ENCODE assay signal across 7 mouse cellular contexts in genomic region chr4:97582796-97583430, GRCm38 (mm10).
DNase-seq lines count a peak whose midpoint lies in the region; ATAC-seq and TF ChIP-seq lines count a peak whose summit lies in the region.

No protein-coding gene starts in this region.

- peak; percentile 64 for DNase-seq in kidney, postnatal 0 days (ENCODE audit: low spot score)
- no peak for DNase-seq in kidney, adult 18-20 months
- DNase-seq in hindbrain, postnatal 0 days (ENCODE audit: low spot score), result peak; percentile 44
- no peak for DNase-seq in thymus, postnatal 4 days
- no peak for DNase-seq in spleen, postnatal 36 days (ENCODE audit: low spot score in 2 of 2)

- H3K27ac ChIP-seq in kidney, postnatal 0 days, result no peak overlapping the region
- peak overlapping the region; percentile 93 for H3K27ac ChIP-seq in forebrain, embryonic 12.5 days
- peak overlapping the region; percentile 85 for H3K27ac ChIP-seq in hindbrain, postnatal 0 days
- H3K27ac ChIP-seq in neural tube, embryonic 13.5 days (replicated peaks), result peak overlapping the region; percentile 84

- ATAC-seq in kidney, postnatal 0 days (replicated peaks; ENCODE audit: low FRiP score, low read depth), result 0 out of 2 replicates have a peak, but pooled peaks have one; percentile 33
- ATAC-seq in forebrain, embryonic 12.5 days (ENCODE audit: low FRiP score), result peak; percentile 59
- ATAC-seq in hindbrain, postnatal 0 days, result peak; percentile 64
- ATAC-seq in neural tube, embryonic 13.5 days (ENCODE audit: low read depth), result no peak

- H3K4me1 ChIP-seq in kidney, postnatal 0 days (replicated peaks; ENCODE audit: insufficient read depth, low read length), result no peaks in the 10 kb centered on the region
- peaks cover 34% of the 10 kb centered on the region for H3K4me1 ChIP-seq in forebrain, embryonic 12.5 days
- H3K4me1 ChIP-seq in hindbrain, postnatal 0 days (ENCODE audit: insufficient read depth, low read length), result peaks cover 11% of the 10 kb centered on the region; the same call in 1 of the 2 replicates
- peaks cover 49% of the 10 kb centered on the region for H3K4me1 ChIP-seq in neural tube, embryonic 13.5 days (replicated peaks)

- H3K27me3 ChIP-seq in kidney, postnatal 0 days (ENCODE audit: insufficient read depth, low read length), result no peaks in the 10 kb centered on the region
- no peaks in the 10 kb centered on the region for H3K27me3 ChIP-seq in forebrain, embryonic 12.5 days
- no peaks in the 10 kb centered on the region for H3K27me3 ChIP-seq in hindbrain, postnatal 0 days (ENCODE audit: insufficient read depth, low read length)
- no peaks in the 10 kb centered on the region for H3K27me3 ChIP-seq in neural tube, embryonic 13.5 days

- WGBS in kidney, postnatal 0 days, result 31% methylated on average over 15 of the region's 15 CpGs
- 14% methylated on average over 15 of the region's 15 CpGs for WGBS in forebrain, embryonic 12.5 days
- 20% methylated on average over 15 of the region's 15 CpGs for WGBS in hindbrain, postnatal 0 days
- WGBS in neural tube, embryonic 13.5 days, result 33% methylated on average over 15 of the region's 15 CpGs

- H3K36me3 ChIP-seq in kidney, postnatal 0 days (ENCODE audit: insufficient read depth, low read length), result no peaks in the 10 kb centered on the region
- H3K36me3 ChIP-seq in forebrain, embryonic 12.5 days (replicated peaks), result no peaks in the 10 kb centered on the region
- no peaks in the 10 kb centered on the region for H3K36me3 ChIP-seq in hindbrain, postnatal 0 days (ENCODE audit: insufficient read depth, low read length)
- no peaks in the 10 kb centered on the region for H3K36me3 ChIP-seq in neural tube, embryonic 13.5 days

- H3K9me3 ChIP-seq in kidney, postnatal 0 days (replicated peaks; ENCODE audit: low read length), result no peaks in the 10 kb centered on the region
- H3K9me3 ChIP-seq in forebrain, embryonic 12.5 days, result no peaks in the 10 kb centered on the region
- no peaks in the 10 kb centered on the region for H3K9me3 ChIP-seq in hindbrain, postnatal 0 days (ENCODE audit: low read length)
- H3K9me3 ChIP-seq in neural tube, embryonic 13.5 days, result no peaks in the 10 kb centered on the region

- peak overlapping the region; percentile 36 for H3K4me2 ChIP-seq in kidney, postnatal 0 days (ENCODE audit: low read length)
- H3K4me2 ChIP-seq in forebrain, embryonic 12.5 days, result peak overlapping the region; percentile 55
- peak overlapping the region; percentile 57 for H3K4me2 ChIP-seq in hindbrain, postnatal 0 days (ENCODE audit: low read depth, low read length)
- peak overlapping the region; percentile 50 for H3K4me2 ChIP-seq in neural tube, embryonic 13.5 days

- no peak overlapping the region for H3K9ac ChIP-seq in kidney, postnatal 0 days (ENCODE audit: low read depth, low read length)
- peak overlapping the region; percentile 60 for H3K9ac ChIP-seq in forebrain, embryonic 12.5 days
- H3K9ac ChIP-seq in hindbrain, postnatal 0 days (replicated peaks; ENCODE audit: low read length), result peak overlapping the region; percentile 59
- peak overlapping the region; percentile 53 for H3K9ac ChIP-seq in neural tube, embryonic 13.5 days

- TF ChIP-seq CTCF in kidney, postnatal 0 days (IDR thresholded peaks at IDR 0.05; ENCODE audit: low read depth), result no peak
- no peak for TF ChIP-seq CTCF in hindbrain, postnatal 0 days (IDR thresholded peaks at IDR 0.05; ENCODE audit: low read depth)

- no peak overlapping the region for H3K4me3 ChIP-seq in kidney, postnatal 0 days (replicated peaks; ENCODE audit: low read depth, low read length)
- peak overlapping the region; percentile 43 for H3K4me3 ChIP-seq in forebrain, embryonic 12.5 days (replicated peaks)
- peak overlapping the region; percentile 37 for H3K4me3 ChIP-seq in hindbrain, postnatal 0 days (ENCODE audit: low read length)
- peak overlapping the region; percentile 34 for H3K4me3 ChIP-seq in neural tube, embryonic 13.5 days

Comparison
In these comparisons a context has a peak if more than half of its experiments do, and no peak if none do; other contexts are left out.
1. DNase-seq: peak in kidney, postnatal 0 days (single experiment) and hindbrain, postnatal 0 days (single experiment); none in kidney, adult 18-20 months (single experiment), thymus, postnatal 4 days (single experiment) and spleen, postnatal 36 days (0 of 2).
2. Peak in every context shown above with its lines, with median percentiles within 50 percentile points of each other: H3K4me2 ChIP-seq.